Mouse (Mus musculus) neutrophil, adult 83 days (primary cell): ENCODE measurements around the gene Klhl40. TPM values are rescaled to one million over a fixed set of nuclear protein-coding genes. Genes with fewer than 3 reads are reported as not detected.

Experiments
- total RNA-seq, 2 experiments: library from RNA; stranded (reverse); gene quantifications; one replicate each; pipeline ENCODE4 v1.2.4; 2023

Klhl40 gene
- not detected for total RNA-seq

GRCm38 (mm10) chr9:121777484-121778065 lies at the start of gene Klhl40:
Klhl40 (plus strand) TSS chr9:121777607.

GRCm38 (mm10) chr9:121759091-121760081 lies 18.0 kb upstream of the Klhl40 start, which contains the start of gene Zfp651:
Zfp651 (plus strand) TSS chr9:121759330.

GRCm38 (mm10) chr9:121791757-121792521 lies 14.5 kb downstream of the Klhl40 start, which contains the start of gene Hhatl:
Hhatl (minus strand) TSS chr9:121792507.

Other genes starting within 250 kb of the Klhl40 start
- gene Lyzl4, start 135.5 kb upstream of the Klhl40 start, total RNA-seq, result not detected
- gene Vipr1, start 134.9 kb upstream of the Klhl40 start, total RNA-seq, result 1 to 10 TPM in 1 of 2 experiments, under 1 TPM in 1; 0.42 to 1.7 TPM
- 10 to 100 TPM; 27.3 to 30.4 TPM for gene Sec22c, start 72.1 kb upstream of the Klhl40 start, total RNA-seq
- gene Ss18l2, start 67.3 kb upstream of the Klhl40 start, total RNA-seq, result 10 to 100 TPM; 21.7 to 27.0 TPM
- 100 to 1,000 TPM; 140 to 158 TPM for gene Nktr, start 58.4 kb upstream of the Klhl40 start, total RNA-seq
- under 1 TPM; 0.15 to 0.40 TPM for gene Zfp651, start 18.3 kb upstream of the Klhl40 start, total RNA-seq
- gene Hhatl, start 14.9 kb downstream of the Klhl40 start, total RNA-seq, result not detected
- not detected for gene Ccdc13, start 61.9 kb downstream of the Klhl40 start, total RNA-seq
- gene Higd1a, start 80.8 kb downstream of the Klhl40 start, total RNA-seq, result 10 to 100 TPM; 28.5 to 29.6 TPM
- not detected for gene Ackr2, start 120.7 kb downstream of the Klhl40 start, total RNA-seq
- not detected for gene Cyp8b1, start 138.7 kb downstream of the Klhl40 start, total RNA-seq
- gene Fam198a, start 173.4 kb downstream of the Klhl40 start, total RNA-seq, result not detected
- gene Pomgnt2, start 219.5 kb downstream of the Klhl40 start, total RNA-seq, result under 1 TPM; 0.94 to 0.95 TPM